Mouse (Mus musculus): ENCODE data around the gene Nfkbie.

DNA sequence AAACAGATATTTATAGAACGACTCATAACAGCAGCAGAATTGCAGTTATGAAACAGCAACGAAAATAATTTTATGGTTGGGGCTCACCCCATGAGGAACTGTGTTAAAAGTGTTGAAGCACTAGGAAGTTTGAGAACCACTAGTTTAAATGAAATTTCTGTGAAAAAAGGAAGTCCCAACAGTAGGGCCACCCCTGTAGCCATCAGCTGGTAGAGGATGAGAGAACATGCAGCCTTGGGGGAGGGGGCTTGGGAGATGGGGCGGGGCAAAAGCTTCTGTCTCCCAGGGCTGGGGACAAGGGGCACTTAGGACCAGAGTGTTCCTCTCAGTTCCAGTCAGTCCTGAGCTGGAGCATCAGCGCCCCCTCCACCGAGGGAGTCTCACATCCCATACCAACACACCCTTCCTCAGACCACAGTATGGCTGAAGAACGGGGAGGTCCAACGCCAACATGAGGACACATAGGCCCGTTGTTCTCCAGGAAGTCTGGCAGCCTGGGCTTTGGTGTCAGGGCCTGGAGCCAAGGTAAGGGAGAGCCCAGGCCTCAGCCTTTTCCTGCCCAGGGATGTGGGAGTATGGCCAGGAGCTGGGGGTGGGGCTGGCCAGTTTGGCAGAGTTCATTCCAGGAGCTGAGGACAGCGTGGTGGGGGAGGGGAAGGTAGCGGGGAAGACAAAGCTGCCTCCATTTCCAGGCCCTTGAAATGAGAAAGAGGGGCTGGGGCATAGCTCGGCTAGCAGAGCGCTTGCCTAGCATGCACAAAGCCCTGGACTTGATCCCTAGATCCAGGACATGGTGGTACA lies 28.8 kb downstream of the Nfkbie start:
- TF ChIP-seq POLR2A (IDR thresholded peaks at IDR 0.05; ENCODE audit: low read depth, low read length) (no peak), CTCF (IDR thresholded peaks at IDR 0.05; ENCODE audit: borderline replicate concordance, insufficient read depth, low read length) (no peak)

Data from embryonic fibroblast, embryonic 13.5 days (primary cell).